Mouse (Mus musculus) intestine, embryonic 14.5 days (tissue): Measurements from ENCODE around the gene Egfl7. TPM values are rescaled to one million over a fixed set of nuclear protein-coding genes. Genes with fewer than 3 reads are reported as not detected.

Experiments used
- ATAC-seq: fragments of 200-750 bp; cut with Nextera tagmentation; replicated peaks from 2 replicates; pipeline ENCODE4 v1.8.0; 2017; ENCODE audit warnings: low read depth, moderate number of reproducible peaks, moderate TSS enrichment, moderate library complexity; ENCODE audit not compliant: low FRiP score, low TSS enrichment
- DNase-seq: peaks from one replicate; pipeline ENCODE4 v3.0.0-alpha.2; 2018; ENCODE audit warnings: low spot score
- H3K27ac ChIP-seq: fragments of 300-500 bp; sonication (generic); 2 replicates; pipeline ENCODE4 v1.5.1; 2014; ENCODE audit warnings: low read depth, mild to moderate bottlenecking, control low read depth
- H3K27me3 ChIP-seq: fragments of 300-500 bp; sonication (generic); replicated peaks from 2 replicates; pipeline ENCODE4 v1.6.1; 2014; ENCODE audit warnings: low read length, control low read depth; ENCODE audit not compliant: control insufficient read depth, insufficient read depth
- H3K36me3 ChIP-seq: fragments of 300-500 bp; sonication (generic); 2 replicates; pipeline ENCODE4 v1.6.1; 2014; ENCODE audit warnings: low read length, control low read depth; ENCODE audit not compliant: control insufficient read depth, insufficient read depth
- H3K4me1 ChIP-seq: fragments of 300-500 bp; sonication (generic); replicated peaks from 2 replicates; pipeline ENCODE4 v1.6.1; 2014; ENCODE audit warnings: low read length, control low read depth, mixed read lengths; ENCODE audit not compliant: control insufficient read depth, insufficient read depth
- H3K4me2 ChIP-seq: fragments of 300-500 bp; sonication (generic); 2 replicates; pipeline ENCODE4 v1.6.1; 2014; ENCODE audit warnings: low read length
- H3K4me3 ChIP-seq: fragments of 300-500 bp; sonication (generic); 2 replicates; pipeline ENCODE4 v1.5.1; 2014; ENCODE audit warnings: low read depth, low read length, control low read depth, mixed read lengths
- H3K9ac ChIP-seq: fragments of 300-500 bp; sonication (generic); 2 replicates; pipeline ENCODE4 v1.6.1; 2014; ENCODE audit warnings: mild to moderate bottlenecking, low read length
- H3K9me3 ChIP-seq: fragments of 300-500 bp; sonication (generic); 2 replicates; pipeline ENCODE4 v1.6.1; 2016; ENCODE audit warnings: low read length, control low read depth; ENCODE audit not compliant: control insufficient read depth
- WGBS: fragments of 180-500 bp; shearing (Covaris S2); extraction: QIAGEN DNeasy Blood & Tissue Kit; methylation state at CpG from one replicate; pipeline ENCODE4 v1.1.7; 2014; 5-methylcytosine and 5-hydroxymethylcytosine counted together
- polyA plus RNA-seq: library from polyadenylated mRNA; unstranded; fragments of >200 nt; fragmentation: Nextera tagmentation; extraction: Ambion mirVana; gene quantifications from 2 replicates; pipeline ENCODE4 v1.2.1, GENCODE M21; 2014

The Egfl7 gene
- polyA plus RNA-seq, 1 experiment from 2014 or later: 135 TPM

DNA sequence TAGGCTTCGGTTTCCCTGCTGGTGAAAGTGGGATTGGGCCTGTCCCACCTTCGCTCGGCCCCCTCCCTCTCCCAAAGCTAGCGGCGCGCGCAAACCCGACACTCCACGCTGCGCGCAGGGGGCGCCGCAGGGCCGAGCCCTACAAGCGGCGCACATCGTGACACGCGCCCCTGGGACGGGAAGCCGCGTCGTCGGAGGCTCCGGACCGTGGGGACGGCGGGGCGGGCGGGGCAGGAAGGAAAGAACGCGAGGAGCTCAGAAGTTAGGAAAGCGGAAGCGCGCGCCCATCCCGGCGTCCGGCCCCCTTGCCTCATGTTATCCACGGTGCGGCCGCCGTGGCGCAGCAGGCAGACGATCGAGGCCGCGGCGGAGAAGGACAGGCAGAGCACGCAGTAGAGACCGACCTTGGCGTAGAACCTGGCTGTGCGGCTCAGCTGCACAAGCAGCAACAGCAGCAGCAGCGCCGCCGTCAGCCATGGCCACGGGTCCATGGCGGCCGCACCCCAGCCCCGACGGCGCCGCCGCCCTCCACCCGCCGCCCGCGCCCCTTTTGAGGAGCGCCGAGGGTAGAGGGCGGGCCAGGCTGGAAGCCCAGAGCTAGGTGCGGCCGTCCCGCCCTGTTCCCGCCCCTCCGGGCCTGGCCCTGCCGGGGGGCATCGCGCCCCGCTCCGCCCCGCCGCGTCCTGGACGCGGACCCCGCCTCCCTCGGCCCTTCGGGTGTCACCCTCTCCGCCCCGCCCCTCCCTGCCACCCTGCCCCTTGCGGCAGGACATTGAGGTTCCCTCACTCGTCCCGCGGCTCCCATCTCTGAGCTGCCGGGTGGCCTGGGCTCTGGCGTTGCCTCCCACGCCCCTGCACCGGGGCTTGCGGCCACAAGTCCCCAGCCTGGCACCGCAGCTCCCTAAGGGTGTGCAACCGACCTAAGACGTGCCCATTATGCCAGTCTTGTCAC is 24.2 kb downstream of the Egfl7 start, which contains the start of gene Agpat2:
Gene Agpat2 (minus strand): TSS at position 698 of the 952 bp plus-strand sequence.
- peak within 1 kb of the TSS; percentile 79 for H3K9ac ChIP-seq
- no peaks in the 10 kb centered on the region for H3K9me3 ChIP-seq
- H3K4me3 ChIP-seq: peak within 1 kb of the TSS; percentile 70
- peak within 1 kb of the TSS; percentile 85 for H3K27ac ChIP-seq
- WGBS: under 1% methylated on average over 93 of the region's 103 CpGs
- H3K27me3 ChIP-seq: no peaks in the 10 kb centered on the region
- no peaks in the 10 kb centered on the region for H3K36me3 ChIP-seq
- peaks cover 24% of the 10 kb centered on the region for H3K4me1 ChIP-seq
- H3K4me2 ChIP-seq: peak within 1 kb of the TSS; percentile 78
- DNase-seq: peak; percentile 82
- ATAC-seq: peak; percentile 83

DNA sequence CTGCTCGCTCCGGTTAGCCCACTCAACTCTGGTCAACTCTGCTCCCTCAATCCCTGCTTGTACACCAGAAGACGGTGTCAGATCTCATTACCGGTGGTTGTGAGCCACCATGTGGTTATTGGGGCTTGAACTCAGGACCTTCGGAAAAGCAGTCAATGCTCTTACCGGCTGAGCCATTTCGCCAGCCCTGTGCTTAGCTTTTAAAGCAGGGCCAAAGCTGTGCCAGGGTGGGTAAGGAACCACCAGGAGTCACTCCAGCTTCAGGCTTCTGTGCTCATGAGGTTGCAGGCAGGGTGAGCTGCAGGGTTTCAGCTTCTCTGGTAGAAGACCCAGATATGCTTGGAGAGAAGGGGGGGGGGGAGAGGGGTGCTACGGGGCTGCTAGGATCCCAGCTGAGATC is 25.5 kb downstream of the Egfl7 start:
- Histone ChIP-seq H3K9me3 (no peaks in the 10 kb centered on the region), H3K4me2 (no peak overlapping the region), H3K9ac (no peak overlapping the region), H3K36me3 (no peaks in the 10 kb centered on the region), H3K27ac (no peak overlapping the region), H3K27me3 (no peaks in the 10 kb centered on the region), H3K4me1 (peaks cover 24% of the 10 kb centered on the region), H3K4me3 (no peak overlapping the region)
- DNase-seq: no peak
- no peak for ATAC-seq
- WGBS: 83% methylated on average over 8 of the region's 8 CpGs

DNA sequence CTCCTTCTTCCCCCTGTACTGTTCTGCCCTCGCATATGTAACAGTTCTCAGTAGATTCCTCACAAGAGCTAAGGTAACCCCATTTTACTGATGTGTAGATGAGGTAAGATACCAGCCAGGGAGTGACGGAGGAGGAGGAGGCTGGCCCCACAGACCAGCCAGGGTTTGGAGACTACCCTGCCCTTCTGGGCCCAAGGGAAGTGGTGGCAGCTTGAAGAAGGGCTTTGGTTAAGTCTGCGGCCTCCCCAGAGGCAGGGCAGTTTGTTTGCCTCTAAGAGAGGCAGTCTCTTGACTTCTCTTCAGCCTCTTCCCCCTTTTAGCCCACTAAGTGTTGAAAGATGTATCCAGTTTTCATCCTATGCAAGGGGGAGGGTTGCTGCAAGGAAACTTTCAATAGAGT is 26.8 kb downstream of the Egfl7 start:
- DNase-seq: no peak
- H3K4me2 ChIP-seq: no peak overlapping the region
- 80% methylated on average over 3 of the region's 3 CpGs for WGBS

DNA sequence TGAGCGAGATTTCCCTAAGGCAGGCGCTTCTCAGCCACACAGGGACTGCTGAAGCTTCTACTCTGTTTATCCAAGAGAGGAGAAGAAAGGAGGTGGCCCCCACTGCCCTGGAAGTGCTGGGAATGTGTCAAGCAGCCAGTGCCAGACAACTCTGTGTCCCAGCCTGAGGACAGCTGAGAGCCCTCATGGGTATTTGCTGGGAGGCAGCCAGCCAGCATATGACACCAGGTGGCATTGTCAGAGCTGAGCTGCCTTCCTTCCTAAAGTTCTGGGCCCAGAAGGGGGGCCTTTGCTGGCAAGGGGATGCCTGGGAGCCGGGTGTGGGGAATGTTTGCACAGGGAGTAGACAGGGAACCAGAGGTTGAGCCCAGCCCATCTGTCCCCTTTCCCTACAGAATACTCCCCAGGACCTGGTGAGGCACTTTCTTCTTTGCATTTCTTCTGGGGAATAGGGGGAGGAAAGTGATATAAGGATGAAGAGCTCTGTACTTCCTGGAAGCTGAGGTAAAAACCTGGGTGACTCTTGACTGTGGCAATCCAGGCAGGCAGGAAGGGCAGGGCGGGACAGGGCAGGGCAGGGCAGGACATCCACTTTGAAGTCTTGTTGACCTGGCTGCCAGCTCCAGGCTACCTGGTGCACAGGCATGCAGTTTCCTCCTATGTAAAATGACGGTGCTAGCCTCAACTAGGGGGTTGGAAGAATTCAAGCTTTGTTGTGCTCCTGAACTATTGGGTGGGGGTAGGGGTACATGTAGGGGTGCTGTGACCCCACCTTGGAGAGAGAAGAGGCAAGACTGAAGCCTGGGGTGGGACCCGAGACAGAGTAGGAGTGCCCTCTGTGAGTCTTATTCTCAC is 27.5 kb downstream of the Egfl7 start:
- Histone ChIP-seq H3K9ac (no peak overlapping the region), H3K27ac (peak overlapping the region; percentile 43; the same call in 1 of the 2 replicates), H3K36me3 (no peaks in the 10 kb centered on the region), H3K4me1 (peaks cover 24% of the 10 kb centered on the region), H3K4me2 (no peak overlapping the region), H3K9me3 (no peaks in the 10 kb centered on the region), H3K4me3 (no peak overlapping the region), H3K27me3 (no peaks in the 10 kb centered on the region)
- no peak for DNase-seq
- no peak for ATAC-seq
- 42% methylated on average over 6 of the region's 6 CpGs for WGBS

More for the DNA sequence above, 26.8 kb downstream of the Egfl7 start:
- H3K4me1 ChIP-seq: peaks cover 24% of the 10 kb centered on the region
- H3K36me3 ChIP-seq: no peaks in the 10 kb centered on the region
- no peak overlapping the region for H3K4me3 ChIP-seq
- peak overlapping the region; percentile 43; the same call in 1 of the 2 replicates for H3K27ac ChIP-seq
- H3K9me3 ChIP-seq: no peaks in the 10 kb centered on the region
- no peaks in the 10 kb centered on the region for H3K27me3 ChIP-seq
- H3K9ac ChIP-seq: no peak overlapping the region
- ATAC-seq: no peak

DNA sequence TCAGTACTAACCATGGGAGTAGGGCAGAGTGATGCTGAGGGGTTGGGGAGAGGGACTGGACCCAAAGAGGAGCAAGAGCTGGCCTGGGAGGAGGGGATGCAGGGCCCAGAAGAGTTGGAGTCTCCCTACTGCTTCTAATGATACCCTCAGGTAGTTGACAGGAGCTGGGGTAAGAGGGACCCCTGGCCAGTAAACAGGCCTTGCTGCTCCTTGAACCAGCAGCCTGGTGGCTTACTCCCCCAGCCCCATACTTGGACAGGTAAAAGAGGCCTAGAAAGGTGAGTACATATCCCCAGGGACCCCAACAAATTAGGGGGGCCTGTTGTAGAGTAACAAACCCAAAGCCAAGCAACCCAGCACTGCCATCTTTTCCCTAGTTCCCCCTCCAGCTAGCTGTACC is 29.0 kb downstream of the Egfl7 start:
- Histone ChIP-seq H3K27me3 (no peaks in the 10 kb centered on the region), H3K9me3 (no peaks in the 10 kb centered on the region), H3K4me3 (no peak overlapping the region), H3K9ac (no peak overlapping the region), H3K27ac (no peak overlapping the region), H3K4me2 (no peak overlapping the region), H3K4me1 (peaks cover 17% of the 10 kb centered on the region), H3K36me3 (no peaks in the 10 kb centered on the region)
- DNase-seq (no peak), ATAC-seq (no peak)

DNA sequence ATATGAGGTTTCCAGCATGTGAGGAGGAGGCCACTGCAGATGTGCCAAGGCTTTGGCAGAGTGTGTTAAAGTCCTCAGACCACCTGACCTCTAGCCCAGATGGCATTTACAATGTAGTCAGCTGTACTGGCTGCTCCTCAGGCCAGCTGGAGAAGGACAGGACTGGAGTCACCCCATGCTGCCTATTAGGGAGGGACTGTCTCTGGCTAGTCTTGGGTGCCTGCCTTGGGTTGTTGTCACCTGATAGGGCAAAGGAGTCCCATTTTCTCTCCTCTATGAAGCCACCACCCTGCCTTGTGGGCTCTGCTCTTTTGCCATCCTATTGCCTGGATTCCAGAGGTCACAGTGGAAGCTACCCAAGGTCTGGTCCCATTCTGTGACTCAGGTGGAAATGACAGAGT is 29.4 kb downstream of the Egfl7 start:
- no peaks in the 10 kb centered on the region for H3K9me3 ChIP-seq
- no peaks in the 10 kb centered on the region for H3K27me3 ChIP-seq
- H3K4me1 ChIP-seq: peaks cover 17% of the 10 kb centered on the region
- H3K4me2 ChIP-seq: no peak overlapping the region
- DNase-seq: no peak
- no peak overlapping the region for H3K9ac ChIP-seq
- H3K27ac ChIP-seq: no peak overlapping the region
- H3K4me3 ChIP-seq: no peak overlapping the region
- ATAC-seq: no peak
- H3K36me3 ChIP-seq: no peaks in the 10 kb centered on the region

DNA sequence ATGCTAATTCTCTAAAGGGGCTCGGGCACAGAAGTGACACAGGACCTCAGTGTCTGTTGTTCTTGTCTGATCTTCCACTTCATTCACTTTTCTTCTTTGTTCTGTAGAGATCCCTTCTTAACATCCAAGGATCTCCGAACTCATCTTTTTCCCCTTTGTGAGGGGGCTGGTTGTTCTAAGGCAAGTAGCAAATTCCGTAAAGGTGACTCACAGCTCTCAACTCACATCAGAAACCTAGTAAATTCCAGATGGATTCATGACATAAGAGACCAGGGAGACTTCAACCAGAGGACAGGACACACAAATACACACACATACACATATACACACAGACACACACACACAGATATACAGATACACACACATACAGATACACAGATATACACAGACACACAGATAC is 30.7 kb downstream of the Egfl7 start:
- DNase-seq (no peak), ATAC-seq (no peak)
- WGBS: 77% methylated on average over 3 of the region's 3 CpGs
- Histone ChIP-seq H3K4me1 (peaks cover 17% of the 10 kb centered on the region), H3K4me3 (no peak overlapping the region), H3K27me3 (no peaks in the 10 kb centered on the region), H3K36me3 (no peaks in the 10 kb centered on the region), H3K4me2 (no peak overlapping the region), H3K27ac (no peak overlapping the region), H3K9ac (no peak overlapping the region), H3K9me3 (no peaks in the 10 kb centered on the region)

DNA sequence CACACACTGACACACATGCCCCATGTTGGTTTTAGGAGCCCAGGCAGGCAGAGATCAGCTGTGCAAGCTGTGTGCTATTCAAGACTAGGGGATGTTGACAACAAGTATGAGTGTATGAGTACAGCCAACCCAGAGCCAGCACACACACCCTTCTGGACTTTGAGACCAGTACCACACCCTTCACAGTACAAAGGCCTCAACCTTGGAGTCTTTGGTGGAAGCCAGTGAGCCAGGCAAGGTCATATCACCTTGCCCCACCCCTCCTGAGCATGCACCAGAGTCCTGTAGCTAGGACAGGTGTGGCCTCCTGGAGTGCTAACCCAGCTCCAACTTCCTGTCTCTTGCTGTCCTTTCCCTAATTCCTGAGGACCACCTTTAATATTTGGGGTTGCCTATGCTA is 31.2 kb downstream of the Egfl7 start:
- ATAC-seq (0 out of 2 replicates have a peak, but pooled peaks have one; percentile 48), DNase-seq (no peak)
- H3K27me3 ChIP-seq: no peaks in the 10 kb centered on the region
- no peaks in the 10 kb centered on the region for H3K36me3 ChIP-seq
- H3K4me2 ChIP-seq: no peak overlapping the region
- no peak overlapping the region for H3K9ac ChIP-seq
- H3K27ac ChIP-seq: no peak overlapping the region
- H3K4me1 ChIP-seq: peaks cover 17% of the 10 kb centered on the region
- H3K4me3 ChIP-seq: no peak overlapping the region
- H3K9me3 ChIP-seq: no peaks in the 10 kb centered on the region
